Mouse (Mus musculus): ENCODE measurements around the gene Heyl. TPM values are rescaled to one million over a fixed set of nuclear protein-coding genes. Genes with fewer than 3 reads are reported as not detected.

Gene Heyl
- polyA plus RNA-seq, 1 experiment from 2014 or later: 18.5 TPM

GRCm38 (mm10) chr4:123239361-123240203 lies 6.2 kb downstream of the Heyl start:
- Histone ChIP-seq H3K9ac (ENCODE audit: low read length) (peak overlapping the region; percentile 60), H3K27ac (ENCODE audit: low read length) (peak overlapping the region; percentile 63), H3K4me1 (ENCODE audit: control insufficient read depth, insufficient read depth, low read length) (peaks cover 10% of the 10 kb centered on the region), H3K27me3 (ENCODE audit: control insufficient read depth, insufficient read depth, low read length) (no peaks in the 10 kb centered on the region), H3K4me2 (ENCODE audit: low read depth, low read length) (peak overlapping the region; percentile 58), H3K4me3 (replicated peaks; ENCODE audit: low read length) (peak overlapping the region; percentile 33), H3K9me3 (replicated peaks; ENCODE audit: control insufficient read depth, low read length) (no peaks in the 10 kb centered on the region), H3K36me3 (ENCODE audit: control insufficient read depth, insufficient read depth, low read length) (no peaks in the 10 kb centered on the region)
- 6% methylated on average over 58 of the region's 58 CpGs for WGBS
- ATAC-seq (ENCODE audit: insufficient read depth, low FRiP score): peak; percentile 71

GRCm38 (mm10) chr4:123246221-123246620 lies 12.9 kb downstream of the Heyl start:
- WGBS: 84% methylated on average over 7 of the region's 7 CpGs
- no peak for ATAC-seq (ENCODE audit: insufficient read depth, low FRiP score)
- H3K9ac ChIP-seq (ENCODE audit: low read length): no peak overlapping the region
- peaks cover 19% of the 10 kb centered on the region; the same call in 1 of the 2 replicates for H3K4me1 ChIP-seq (ENCODE audit: control insufficient read depth, insufficient read depth, low read length)
- H3K4me3 ChIP-seq (replicated peaks; ENCODE audit: low read length): no peak overlapping the region
- H3K27me3 ChIP-seq (ENCODE audit: control insufficient read depth, insufficient read depth, low read length): no peaks in the 10 kb centered on the region
- no peaks in the 10 kb centered on the region for H3K9me3 ChIP-seq (replicated peaks; ENCODE audit: control insufficient read depth, low read length)
- no peak overlapping the region for H3K27ac ChIP-seq (ENCODE audit: low read length)
- H3K36me3 ChIP-seq (ENCODE audit: control insufficient read depth, insufficient read depth, low read length): no peaks in the 10 kb centered on the region
- H3K4me2 ChIP-seq (ENCODE audit: low read depth, low read length): no peak overlapping the region

GRCm38 (mm10) chr4:123246651-123247050 lies 13.3 kb downstream of the Heyl start:
- Histone ChIP-seq H3K36me3 (ENCODE audit: control insufficient read depth, insufficient read depth, low read length) (no peaks in the 10 kb centered on the region), H3K4me1 (ENCODE audit: control insufficient read depth, insufficient read depth, low read length) (peaks cover 19% of the 10 kb centered on the region; the same call in 1 of the 2 replicates), H3K9me3 (replicated peaks; ENCODE audit: control insufficient read depth, low read length) (no peaks in the 10 kb centered on the region), H3K9ac (ENCODE audit: low read length) (no peak overlapping the region), H3K27ac (ENCODE audit: low read length) (no peak overlapping the region; the same call in 1 of the 2 replicates), H3K4me2 (ENCODE audit: low read depth, low read length) (no peak overlapping the region), H3K4me3 (replicated peaks; ENCODE audit: low read length) (no peak overlapping the region), H3K27me3 (ENCODE audit: control insufficient read depth, insufficient read depth, low read length) (no peaks in the 10 kb centered on the region)
- ATAC-seq (ENCODE audit: insufficient read depth, low FRiP score): no peak
- WGBS: 90% methylated on average over 5 of the region's 5 CpGs

DNA sequence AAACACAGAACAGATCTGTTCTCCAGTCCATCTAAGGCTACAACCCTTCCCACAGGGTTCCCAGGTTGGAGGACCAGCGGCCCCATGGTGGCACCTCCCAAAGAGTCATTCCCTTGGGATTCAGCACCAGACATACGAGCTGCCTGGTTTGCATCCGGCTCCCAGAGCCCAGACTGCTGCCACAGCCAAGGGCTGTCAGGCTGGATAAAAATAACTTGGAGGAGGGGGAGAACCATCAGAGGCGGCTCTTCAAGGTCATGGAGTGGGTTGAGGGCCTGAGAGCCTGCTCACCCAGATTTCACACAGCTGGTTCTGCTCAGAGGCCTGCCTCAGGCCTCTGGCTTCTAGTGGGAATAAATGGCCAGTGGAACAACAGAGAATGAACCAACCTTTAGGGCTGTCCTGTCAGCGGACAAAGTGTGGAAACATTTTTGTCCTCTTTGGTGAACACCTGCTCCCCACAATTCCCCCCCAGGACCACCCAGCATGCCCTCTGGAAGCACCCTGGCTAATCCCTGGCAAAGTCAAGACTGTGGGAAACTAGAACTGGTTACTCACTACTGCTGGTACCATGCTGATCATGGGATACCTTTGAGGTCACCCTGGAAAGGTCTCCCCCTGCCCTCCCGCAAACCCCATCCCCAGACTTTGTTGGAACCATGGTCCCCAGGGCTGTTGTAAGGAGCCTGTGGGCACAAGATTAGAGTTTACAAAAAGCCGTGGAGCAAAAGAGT lies 14.0 kb downstream of the Heyl start:
- Histone ChIP-seq H3K9me3 (replicated peaks; ENCODE audit: control insufficient read depth, low read length) (no peaks in the 10 kb centered on the region), H3K27me3 (ENCODE audit: control insufficient read depth, insufficient read depth, low read length) (no peaks in the 10 kb centered on the region), H3K4me3 (replicated peaks; ENCODE audit: low read length) (no peak overlapping the region), H3K4me2 (ENCODE audit: low read depth, low read length) (no peak overlapping the region), H3K9ac (ENCODE audit: low read length) (no peak overlapping the region), H3K4me1 (ENCODE audit: control insufficient read depth, insufficient read depth, low read length) (peaks cover 19% of the 10 kb centered on the region; the same call in 1 of the 2 replicates), H3K27ac (ENCODE audit: low read length) (peak overlapping the region; percentile 22; the same call in 1 of the 2 replicates), H3K36me3 (ENCODE audit: control insufficient read depth, insufficient read depth, low read length) (no peaks in the 10 kb centered on the region)
- WGBS: 36% methylated on average over 7 of the region's 7 CpGs
- ATAC-seq (ENCODE audit: insufficient read depth, low FRiP score): peak; percentile 74

DNA sequence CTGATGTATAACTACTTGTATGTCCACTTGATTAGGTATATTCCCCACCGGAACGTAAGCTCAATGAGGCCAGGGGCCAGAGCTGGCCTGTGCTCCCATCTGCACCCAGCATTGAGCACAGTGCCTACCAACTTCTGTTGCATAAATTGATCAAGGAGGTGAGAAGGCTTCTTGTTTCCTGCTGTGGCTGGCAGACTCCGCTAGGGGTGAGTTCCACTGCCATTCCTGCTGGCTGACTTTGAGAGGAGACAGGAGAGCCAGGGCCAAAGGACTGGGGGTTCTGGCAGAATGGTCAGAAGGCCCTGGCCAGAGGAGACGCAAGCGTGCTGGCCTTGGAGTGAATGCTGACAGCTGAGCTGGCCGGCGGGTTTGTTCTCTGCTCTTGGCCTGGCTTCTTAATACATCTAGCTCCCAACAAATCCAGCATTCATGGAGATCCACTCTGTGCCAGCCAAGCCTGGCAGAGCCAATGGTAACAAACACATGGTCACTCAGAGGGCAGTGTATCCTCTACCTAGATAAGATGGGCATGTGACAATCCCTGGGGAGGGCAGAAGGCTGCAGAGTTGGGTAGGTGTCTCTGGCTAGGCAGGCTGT lies 15.7 kb downstream of the Heyl start:
- Histone ChIP-seq H3K27ac (ENCODE audit: low read length) (no peak overlapping the region), H3K4me2 (ENCODE audit: low read depth, low read length) (no peak overlapping the region), H3K4me3 (replicated peaks; ENCODE audit: low read length) (no peak overlapping the region), H3K4me1 (ENCODE audit: control insufficient read depth, insufficient read depth, low read length) (peaks cover 19% of the 10 kb centered on the region; the same call in 1 of the 2 replicates), H3K27me3 (ENCODE audit: control insufficient read depth, insufficient read depth, low read length) (no peaks in the 10 kb centered on the region), H3K9ac (ENCODE audit: low read length) (no peak overlapping the region), H3K9me3 (replicated peaks; ENCODE audit: control insufficient read depth, low read length) (no peaks in the 10 kb centered on the region), H3K36me3 (ENCODE audit: control insufficient read depth, insufficient read depth, low read length) (no peaks in the 10 kb centered on the region)
- ATAC-seq (ENCODE audit: insufficient read depth, low FRiP score): no peak
- 60% methylated on average over 7 of the region's 7 CpGs for whole genome bisulfite sequencing

DNA sequence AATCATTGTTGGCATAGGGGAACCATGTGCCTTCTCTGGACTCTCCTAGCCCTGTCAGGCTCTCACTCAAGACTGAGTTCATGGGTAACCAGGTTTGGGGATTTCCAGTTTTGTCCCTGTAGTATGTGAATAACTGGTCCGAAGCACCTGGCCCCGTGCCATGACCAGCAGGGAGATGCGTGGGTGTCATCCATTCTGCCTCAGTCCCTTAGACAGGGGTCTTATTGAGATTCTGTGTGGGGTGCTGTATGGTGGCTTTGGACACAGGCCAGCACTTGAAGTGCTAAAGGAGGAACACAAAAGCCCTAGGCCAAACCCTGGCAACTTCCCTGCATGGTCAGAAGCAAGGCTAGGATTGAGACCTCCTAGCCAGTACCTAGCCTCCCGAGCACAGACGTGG lies 18.9 kb downstream of the Heyl start:
- Histone ChIP-seq H3K4me3 (replicated peaks; ENCODE audit: low read length) (no peak overlapping the region), H3K4me2 (ENCODE audit: low read depth, low read length) (no peak overlapping the region), H3K9ac (ENCODE audit: low read length) (no peak overlapping the region), H3K4me1 (ENCODE audit: control insufficient read depth, insufficient read depth, low read length) (peaks cover 12% of the 10 kb centered on the region; the same call in 1 of the 2 replicates), H3K27me3 (ENCODE audit: control insufficient read depth, insufficient read depth, low read length) (no peaks in the 10 kb centered on the region), H3K27ac (ENCODE audit: low read length) (no peak overlapping the region), H3K36me3 (ENCODE audit: control insufficient read depth, insufficient read depth, low read length) (no peaks in the 10 kb centered on the region), H3K9me3 (replicated peaks; ENCODE audit: control insufficient read depth, low read length) (no peaks in the 10 kb centered on the region)
- 74% methylated on average over 5 of the region's 5 CpGs for WGBS
- no peak for ATAC-seq (ENCODE audit: insufficient read depth, low FRiP score)

- ATAC-seq (ENCODE audit: insufficient read depth, low FRiP score): peak; percentile 38; the same call in 1 of the 2 replicates
- Histone ChIP-seq H3K4me3 (replicated peaks; ENCODE audit: low read length) (no peak overlapping the region), H3K4me2 (ENCODE audit: low read depth, low read length) (no peak overlapping the region), H3K36me3 (ENCODE audit: control insufficient read depth, insufficient read depth, low read length) (no peaks in the 10 kb centered on the region), H3K9me3 (replicated peaks; ENCODE audit: control insufficient read depth, low read length) (no peaks in the 10 kb centered on the region), H3K27me3 (ENCODE audit: control insufficient read depth, insufficient read depth, low read length) (no peaks in the 10 kb centered on the region), H3K4me1 (ENCODE audit: control insufficient read depth, insufficient read depth, low read length) (no peaks in the 10 kb centered on the region), H3K9ac (ENCODE audit: low read length) (no peak overlapping the region), H3K27ac (ENCODE audit: low read length) (no peak overlapping the region)
- 14% methylated on average over 5 of the region's 5 CpGs for WGBS
These were observed 21.3 kb downstream of the Heyl start for GRCm38 (mm10) chr4:123254617-123255016.

GRCm38 (mm10) chr4:123260071-123260746 lies 26.9 kb downstream of the Heyl start:
- Histone ChIP-seq H3K4me3 (replicated peaks; ENCODE audit: low read length) (no peak overlapping the region), H3K27me3 (ENCODE audit: control insufficient read depth, insufficient read depth, low read length) (no peaks in the 10 kb centered on the region), H3K4me1 (ENCODE audit: control insufficient read depth, insufficient read depth, low read length) (peaks cover 6% of the 10 kb centered on the region), H3K9ac (ENCODE audit: low read length) (no peak overlapping the region), H3K36me3 (ENCODE audit: control insufficient read depth, insufficient read depth, low read length) (no peaks in the 10 kb centered on the region), H3K9me3 (replicated peaks; ENCODE audit: control insufficient read depth, low read length) (no peaks in the 10 kb centered on the region), H3K4me2 (ENCODE audit: low read depth, low read length) (no peak overlapping the region), H3K27ac (ENCODE audit: low read length) (no peak overlapping the region; the same call in 1 of the 2 replicates)
- WGBS: 18% methylated on average over 8 of the region's 8 CpGs
- ATAC-seq (ENCODE audit: insufficient read depth, low FRiP score): peak; percentile 80
